Mouse (Mus musculus) lung, postnatal 0 days (tissue): ENCODE results near the gene Bbs1.

Experiments used
- CTCF ChIP-seq: IDR thresholded peaks from 2 replicates; pipeline ENCODE4 v1.5.1; 2016; ENCODE audit warnings: antibody characterized with exemption, mild to moderate bottlenecking
- EP300 ChIP-seq: IDR thresholded peaks from 2 replicates; pipeline ENCODE4 v1.6.1; 2016; ENCODE audit warnings: antibody characterized with exemption, mild to moderate bottlenecking, control low read depth

DNA sequence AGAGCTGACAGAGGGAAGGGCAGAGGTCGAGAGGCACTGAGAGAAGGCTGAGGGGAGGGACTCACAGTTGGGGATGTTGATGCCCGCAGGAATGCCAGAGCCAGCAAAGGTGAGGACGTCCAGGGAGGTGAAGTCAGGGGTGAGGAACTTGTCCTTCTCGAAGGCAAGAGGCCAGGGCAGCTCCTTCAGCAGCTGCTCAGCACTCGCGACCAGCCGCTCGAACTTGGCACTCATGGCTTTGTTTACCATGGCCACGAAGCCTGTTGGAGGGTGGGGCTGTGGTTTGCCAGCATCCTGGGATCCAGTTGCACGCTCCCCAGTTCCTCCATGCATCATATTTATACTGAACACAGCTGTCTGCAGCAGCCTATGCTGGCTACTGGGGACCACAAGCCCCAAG is 10.4 kb upstream of the Bbs1 start:
- TF ChIP-seq EP300 (no peak), CTCF (no peak)
